Mouse (Mus musculus): ENCODE data around the gene Ndufv2.

The Ndufv2 gene

GRCm38 (mm10) chr17:66101380-66102330, at the start of gene Ndufv2:
TSS of gene Ndufv2 (minus strand) at chr17:66101559.
- DNase-seq (ENCODE audit: low read depth, low spot score) = peak; percentile 97

DNA sequence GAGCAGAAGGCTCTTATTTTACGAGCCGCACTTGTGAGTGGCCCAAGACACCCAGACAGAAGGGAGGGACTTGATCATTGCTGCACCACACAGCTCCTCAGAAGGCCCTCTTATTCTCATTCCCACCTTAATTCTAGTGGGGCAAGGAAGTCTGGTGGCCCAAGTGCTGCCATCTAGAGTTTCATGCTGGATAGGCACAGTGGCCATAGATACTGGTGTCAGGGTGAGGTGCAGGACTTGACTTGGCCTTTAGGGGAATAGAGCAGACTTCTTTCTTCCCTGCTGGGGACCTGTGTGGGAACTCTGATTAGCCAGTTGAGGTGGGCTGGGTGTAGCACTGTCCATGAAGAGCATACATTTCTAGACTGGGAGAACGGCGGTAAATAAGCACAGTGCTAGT, 29.9 kb upstream of the Ndufv2 start:
- no peak for DNase-seq (ENCODE audit: low read depth, low spot score)

DNA sequence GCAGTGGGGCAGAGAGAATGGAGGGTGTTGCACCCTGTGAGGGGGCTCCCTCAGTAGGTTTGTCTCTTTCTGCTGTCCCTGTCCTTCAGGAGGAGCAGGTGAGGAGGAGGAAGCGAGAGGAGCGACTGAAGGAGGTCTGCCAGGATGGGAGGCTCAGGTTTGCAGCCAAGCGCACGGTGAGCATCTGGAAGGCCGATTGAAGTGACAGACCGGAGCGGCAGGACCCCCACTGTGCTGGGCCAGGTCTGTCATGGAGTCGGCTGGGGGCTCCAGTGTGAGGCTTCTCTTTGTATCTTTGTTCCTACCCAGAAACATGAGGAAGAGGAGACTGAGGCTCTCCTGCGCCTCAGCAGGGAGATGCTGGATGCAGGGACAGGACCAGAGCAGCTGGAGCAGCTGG, 29.0 kb upstream of the Ndufv2 start:
- no peak for DNase-seq (ENCODE audit: low read depth, low spot score)

DNA sequence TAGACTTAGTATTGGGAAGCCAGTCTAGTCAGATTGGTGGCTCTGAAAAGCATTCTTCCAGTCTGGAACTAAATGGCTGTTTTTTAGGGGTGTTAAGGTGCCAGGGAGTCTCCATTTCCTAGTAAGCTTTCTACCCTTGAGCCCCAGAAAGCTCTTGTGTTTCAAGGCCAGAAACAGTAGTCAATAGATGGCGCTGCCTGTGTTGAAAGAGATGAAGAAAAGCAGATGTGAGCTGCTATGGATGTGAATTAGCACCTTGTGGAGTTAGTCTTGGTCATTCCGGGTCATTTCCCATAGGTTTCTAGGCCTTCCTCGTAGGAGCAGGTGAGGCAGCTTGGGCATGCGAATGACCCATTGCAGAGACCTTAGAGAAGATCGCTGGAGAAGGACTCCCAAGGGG, 23.9 kb upstream of the Ndufv2 start:
- DNase-seq (ENCODE audit: low read depth, low spot score) = no peak

GRCm38 (mm10) chr17:66123816-66124610, 22.7 kb upstream of the Ndufv2 start:
- DNase-seq (ENCODE audit: low read depth, low spot score) = no peak

- DNase-seq (ENCODE audit: low read depth, low spot score) = peak; percentile 86
Measured at GRCm38 (mm10) chr17:66123066-66123815, 21.9 kb upstream of the Ndufv2 start, which contains the start of gene Ddx11. TSS of gene Ddx11 (plus strand) at chr17:66123520.

- no peak for DNase-seq (ENCODE audit: low read depth, low spot score)
Measured at GRCm38 (mm10) chr17:66120701-66121100, 19.3 kb upstream of the Ndufv2 start.

- DNase-seq (ENCODE audit: low read depth, low spot score) = no peak
Measured at GRCm38 (mm10) chr17:66118991-66119390, 17.6 kb upstream of the Ndufv2 start.

DNA sequence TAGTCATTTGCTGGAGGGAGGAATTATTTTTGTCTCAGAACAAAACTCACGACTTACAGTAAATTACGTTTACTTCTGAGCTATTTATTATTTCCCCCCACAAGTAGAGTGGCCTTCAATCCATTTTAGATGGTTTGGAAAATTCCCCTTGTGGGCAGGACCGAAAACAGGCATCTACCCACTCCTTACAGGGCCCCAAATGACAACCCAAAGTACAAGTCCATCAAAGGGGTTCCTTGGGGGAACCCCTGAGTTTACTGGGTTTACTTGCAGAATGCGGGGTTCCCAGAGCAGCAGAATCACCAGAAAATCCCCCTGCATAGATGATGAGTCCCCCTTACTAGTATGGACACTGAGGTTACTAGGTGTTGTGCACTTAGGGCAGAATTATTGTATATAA, 10.8 kb upstream of the Ndufv2 start:
- DNase-seq (ENCODE audit: low read depth, low spot score) = no peak

DNA sequence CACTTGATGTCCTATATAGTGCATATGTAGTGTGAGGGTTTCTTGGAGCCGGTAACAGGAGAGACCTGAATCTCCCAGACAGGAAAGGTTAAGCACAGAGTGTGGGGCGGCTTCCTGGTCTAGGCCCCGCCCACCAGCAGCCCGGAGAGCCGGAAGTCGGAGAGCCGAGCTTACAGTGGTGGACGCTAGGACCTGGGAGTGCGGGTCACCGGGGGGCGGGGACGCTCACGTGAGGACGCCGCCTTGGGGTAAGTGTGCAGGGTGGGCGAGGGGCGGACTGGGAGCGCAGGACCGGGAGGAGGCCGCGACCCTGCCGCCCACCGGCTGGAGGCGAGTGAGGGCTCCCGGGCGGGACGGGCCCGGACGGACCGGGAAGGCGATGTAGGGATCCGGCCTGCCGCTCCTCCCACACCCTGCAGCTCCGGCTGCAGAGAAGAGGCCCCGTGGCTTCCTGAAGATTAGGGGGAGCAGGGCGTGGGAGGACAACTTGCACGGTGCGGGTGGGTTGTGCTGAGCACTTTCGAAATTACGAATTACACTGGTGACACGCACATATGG, 10.1 kb upstream of the Ndufv2 start, which contains the start of gene Washc1:
Washc1 (plus strand) TSS at position 144 of the 558 bp plus-strand sequence.
- peak; percentile 77 for DNase-seq (ENCODE audit: low read depth, low spot score)

- no peak for DNase-seq (ENCODE audit: low read depth, low spot score)
Measured at GRCm38 (mm10) chr17:66110746-66111145, 9.4 kb upstream of the Ndufv2 start.

DNA sequence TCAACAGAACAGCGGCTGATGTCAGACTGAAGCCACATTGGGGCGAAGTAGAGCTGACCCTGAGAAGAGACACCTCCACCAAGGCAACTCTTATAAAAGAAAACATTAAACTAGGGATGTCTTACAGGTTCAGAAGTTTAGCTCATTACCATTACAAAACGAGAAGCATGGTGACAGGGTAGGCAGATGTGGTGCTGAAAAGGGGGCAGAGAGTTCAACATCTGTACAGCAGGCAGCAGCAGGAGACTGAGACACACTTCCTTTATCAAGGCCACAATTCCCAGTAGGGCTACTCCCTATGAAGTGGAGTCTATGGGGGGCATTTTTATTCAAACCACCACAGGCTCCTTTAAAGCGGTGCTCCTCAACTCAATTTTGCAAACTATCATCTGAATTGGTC, 6.8 kb upstream of the Ndufv2 start:
- DNase-seq (ENCODE audit: low read depth, low spot score) = no peak

DNA sequence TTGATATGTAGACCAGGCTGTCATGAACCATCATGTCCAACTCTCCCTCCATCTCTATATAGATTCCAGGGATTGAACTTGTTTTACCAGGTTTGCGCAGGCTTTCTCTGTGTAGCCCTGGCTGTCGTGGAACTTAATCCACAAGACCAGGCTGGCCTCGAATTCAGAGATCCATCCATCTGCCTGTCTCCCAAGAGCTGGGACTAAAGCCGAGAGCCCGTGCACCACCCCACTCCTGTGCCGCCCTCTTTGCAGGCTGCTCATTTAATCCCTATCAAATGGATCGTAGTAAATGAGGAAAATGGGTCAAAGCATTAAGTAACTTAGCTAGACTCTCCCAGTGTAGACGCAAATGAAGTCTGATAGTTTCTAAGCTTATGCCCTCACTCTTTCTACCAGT, 6.1 kb upstream of the Ndufv2 start:
- no peak for DNase-seq (ENCODE audit: low read depth, low spot score)

- DNase-seq (ENCODE audit: low read depth, low spot score) = peak; percentile 54
Measured at GRCm38 (mm10) chr17:66106601-66107267, 5.4 kb upstream of the Ndufv2 start.

DNA sequence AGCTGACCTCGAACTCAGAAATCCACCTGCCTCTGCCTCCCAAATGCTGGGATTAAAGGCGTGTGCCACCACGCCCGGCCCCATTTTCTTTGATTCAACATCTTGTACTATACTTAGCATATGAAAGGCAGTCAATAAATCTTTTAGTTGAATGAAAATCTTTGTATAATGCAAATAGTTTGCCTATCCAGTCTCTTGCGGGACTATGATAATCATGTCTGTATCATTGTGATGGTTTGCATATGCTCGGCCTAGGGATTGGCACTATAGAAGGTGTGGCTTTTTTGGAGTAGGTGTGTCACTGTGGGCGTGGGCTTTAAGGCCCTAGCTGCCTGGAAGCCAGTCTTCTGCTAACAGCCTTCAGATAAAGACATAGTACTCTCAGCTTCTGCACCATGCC, 2.7 kb upstream of the Ndufv2 start:
- DNase-seq (ENCODE audit: low read depth, low spot score) = no peak

- no peak for DNase-seq (ENCODE audit: low read depth, low spot score)
Measured at GRCm38 (mm10) chr17:66100566-66101379, 586 bp downstream of the Ndufv2 start.

- DNase-seq (ENCODE audit: low read depth, low spot score) = no peak
Measured at GRCm38 (mm10) chr17:66092664-66093063, 8.7 kb downstream of the Ndufv2 start.

DNA sequence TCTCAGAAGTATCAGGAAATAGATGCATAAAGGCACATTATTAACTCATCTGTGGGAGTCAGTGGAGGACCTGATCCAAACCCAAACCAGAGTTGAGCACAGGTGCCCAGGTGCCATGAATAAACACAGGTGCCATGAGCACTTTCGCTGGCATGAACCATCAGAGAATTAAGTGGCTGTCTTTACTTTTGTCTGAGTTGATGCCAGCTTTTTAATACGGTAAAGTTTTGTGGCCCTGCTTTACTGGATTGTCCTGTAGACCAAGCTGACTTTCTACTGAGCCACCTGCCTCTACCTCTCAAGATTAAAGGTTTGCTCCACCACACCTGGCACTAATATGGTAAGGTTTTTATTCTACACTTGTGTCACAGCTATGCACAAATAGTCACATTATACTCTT, 9.3 kb downstream of the Ndufv2 start:
- DNase-seq (ENCODE audit: low read depth, low spot score) = no peak

DNA sequence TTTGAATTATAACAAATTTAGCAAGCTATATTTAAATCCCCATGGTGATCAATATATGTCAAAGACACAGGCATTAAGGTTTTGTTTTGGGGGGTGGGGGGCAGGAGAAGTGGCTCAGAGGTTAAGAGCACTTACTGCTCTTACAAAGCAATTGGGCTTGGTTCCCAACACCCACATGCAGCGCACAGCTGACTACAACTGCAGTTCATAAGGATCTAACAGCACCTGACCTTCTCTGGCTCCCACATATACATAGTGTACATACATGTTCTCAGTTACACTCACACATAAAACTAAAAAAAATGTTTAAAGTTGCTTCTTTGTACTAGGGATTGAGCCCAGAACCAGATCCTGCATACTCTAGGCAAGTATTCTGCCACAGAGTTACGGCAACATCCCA, 10.0 kb downstream of the Ndufv2 start:
- no peak for DNase-seq (ENCODE audit: low read depth, low spot score)

DNA sequence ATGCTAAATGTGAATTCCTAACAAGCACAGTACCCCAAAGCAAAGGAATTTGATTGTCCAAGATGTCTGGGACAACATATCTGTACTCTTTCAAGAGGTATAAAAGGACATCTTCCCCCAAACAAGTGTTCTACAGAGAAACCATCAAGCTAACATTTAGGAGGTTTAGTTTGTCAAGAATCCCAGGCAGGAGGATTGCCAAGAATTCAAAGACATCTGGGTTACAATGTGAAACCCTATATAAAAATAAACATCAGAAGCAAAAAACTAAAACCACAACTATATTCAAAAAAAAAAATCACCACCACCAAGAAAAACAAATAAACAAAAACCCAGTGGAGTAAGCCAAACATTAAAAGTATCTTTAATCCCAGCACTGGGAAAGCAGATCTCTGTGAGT, 11.1 kb downstream of the Ndufv2 start:
- DNase-seq (ENCODE audit: low read depth, low spot score) = no peak

Measured in retina, postnatal 7 days (tissue).